In the genomic region with DNA sequence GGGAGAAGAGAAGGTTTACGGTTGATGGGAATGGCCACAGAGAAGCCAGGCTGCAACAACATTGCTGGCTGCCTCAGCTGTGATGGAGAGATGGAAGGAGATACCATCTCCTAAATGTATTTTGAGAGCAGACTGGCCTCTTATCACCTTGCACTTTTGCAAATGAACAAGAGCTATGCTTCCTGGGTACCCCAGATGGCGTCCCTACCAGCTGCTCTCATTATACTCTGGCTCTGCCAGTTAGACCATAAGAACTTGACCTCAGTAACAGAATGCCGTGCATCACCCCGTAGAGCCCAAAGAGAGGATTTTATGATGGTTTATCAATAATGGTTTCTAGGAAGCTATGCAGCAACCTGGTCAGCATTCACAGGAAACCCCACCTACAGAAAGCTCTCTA, we compare ENCODE assay signal across 34 mouse cellular contexts.
"Had no signal": no experiment of that assay in that cellular context is flagged by ENCODE, and none has a peak within 500 bp of the region (broad histone marks: within the 10 kb centered on the region; RNA-seq: fewer than 3 reads in every experiment).

No protein-coding gene starts in this region.

- ATAC-seq: inflammation-experienced regulatory T-cells, adult 6 months; intestine, embryonic 15.5 days; intestine, embryonic 16.5 days; intestine, postnatal 0 days had no signal

- H3K4me3 ChIP-seq: heart, embryonic 10.5 days; heart, embryonic 12.5 days; heart, embryonic 13.5 days; heart, embryonic 15.5 days; hindbrain, embryonic 10.5 days; hindbrain, embryonic 12.5 days; hindbrain, embryonic 13.5 days; hindbrain, embryonic 15.5 days; intestine, embryonic 15.5 days; kidney, embryonic 15.5 days; layer of hippocampus, adult 2 months; left cerebral cortex, adult 2 months had no signal

- H3K36me3 ChIP-seq: heart, embryonic 10.5 days; heart, embryonic 12.5 days; heart, embryonic 13.5 days; heart, embryonic 15.5 days; hindbrain, embryonic 10.5 days; hindbrain, embryonic 12.5 days; hindbrain, embryonic 13.5 days; hindbrain, embryonic 15.5 days; intestine, embryonic 15.5 days; kidney, embryonic 15.5 days had no signal

- DNase-seq: heart, postnatal 10 days; heart, postnatal 14 days; heart, postnatal 36 days; heart, postnatal 4 days; kidney, adult 11 months; kidney, adult 18-20 months; kidney, adult 2 months; kidney, adult 8-10 months; kidney, adult 9 months; kidney, postnatal 10 days; kidney, postnatal 14 days; kidney, postnatal 25 days; kidney, postnatal 36 days; kidney, postnatal 4 days; layer of hippocampus, adult 9-11 months; layer of hippocampus, postnatal 36 days had no signal

- H3K9ac ChIP-seq: heart, embryonic 12.5 days; heart, embryonic 13.5 days; heart, embryonic 15.5 days; hindbrain, embryonic 12.5 days; hindbrain, embryonic 13.5 days; hindbrain, embryonic 14.5 days; hindbrain, embryonic 15.5 days; intestine, embryonic 15.5 days; kidney, embryonic 15.5 days had no signal

- H3K9me3 ChIP-seq: heart, embryonic 10.5 days; heart, embryonic 12.5 days; heart, embryonic 13.5 days; heart, embryonic 15.5 days; hindbrain, embryonic 10.5 days; hindbrain, embryonic 12.5 days; hindbrain, embryonic 13.5 days; hindbrain, embryonic 15.5 days; intestine, embryonic 15.5 days; kidney, embryonic 15.5 days had no signal

- H3K4me1 ChIP-seq: heart, embryonic 10.5 days; intestine, embryonic 15.5 days had no signal

- H3K27ac ChIP-seq: heart, embryonic 10.5 days; heart, embryonic 13.5 days; heart, embryonic 15.5 days; hindbrain, embryonic 10.5 days; hindbrain, embryonic 12.5 days; hindbrain, embryonic 13.5 days; hindbrain, embryonic 14.5 days; hindbrain, embryonic 15.5 days; intestine, embryonic 15.5 days; kidney, embryonic 15.5 days; kidney, postnatal 0 days; layer of hippocampus, adult 2 months; left cerebral cortex, adult 2 months had no signal

- H3K4me2 ChIP-seq: heart, embryonic 11.5 days; heart, embryonic 12.5 days; heart, embryonic 13.5 days; heart, embryonic 15.5 days; hindbrain, embryonic 12.5 days; hindbrain, embryonic 13.5 days; hindbrain, embryonic 14.5 days; hindbrain, embryonic 15.5 days; intestine, embryonic 15.5 days; kidney, embryonic 15.5 days had no signal

- H3K27me3 ChIP-seq: heart, embryonic 12.5 days; heart, embryonic 13.5 days; heart, embryonic 15.5 days; hindbrain, embryonic 12.5 days; hindbrain, embryonic 13.5 days; hindbrain, embryonic 15.5 days; intestine, embryonic 15.5 days; kidney, embryonic 15.5 days had no signal
